Mouse (Mus musculus): ENCODE results near the gene Nolc1. TPM values are rescaled to one million over a fixed set of nuclear protein-coding genes. Genes with fewer than 3 reads are reported as not detected.

Nolc1 gene
- polyA plus RNA-seq, 1 experiment from 2014 or later = 22.5 TPM

- WGBS = 2% methylated on average over 11 of the region's 11 CpGs
- Histone ChIP-seq H3K4me2 (replicated peaks; ENCODE audit: low read depth, low read length) (peak overlapping the region; percentile 87), H3K4me1 (ENCODE audit: insufficient read depth, low read depth, low read length) (0 out of 2 replicates have a peak, but pooled peaks cover 7% of the 10 kb centered on the region), H3K4me3 (ENCODE audit: low read depth, low read length) (peak overlapping the region; percentile 55), H3K9me3 (ENCODE audit: low read length) (no peaks in the 10 kb centered on the region), H3K9ac (replicated peaks; ENCODE audit: low read depth) (no peak overlapping the region), H3K36me3 (ENCODE audit: insufficient read depth, low read length) (no peaks in the 10 kb centered on the region), H3K27ac (ENCODE audit: low read length) (no peak overlapping the region), H3K27me3 (replicated peaks; ENCODE audit: insufficient read depth, low read length) (no peaks in the 10 kb centered on the region)
- TF ChIP-seq EP300 (IDR thresholded peaks at IDR 0.05) (no peak), CTCF (IDR thresholded peaks at IDR 0.05) (peak; percentile 72)
- peak; percentile 91 for DNase-seq (ENCODE audit: low spot score)
- peak; percentile 76 for ATAC-seq
Observed at GRCm38 (mm10) chr19:46055752-46056387, 19.8 kb upstream of the Nolc1 start.

- H3K27me3 ChIP-seq (replicated peaks; ENCODE audit: insufficient read depth, low read length) = no peaks in the 10 kb centered on the region
- no peaks in the 10 kb centered on the region for H3K36me3 ChIP-seq (ENCODE audit: insufficient read depth, low read length)
- under 1% methylated on average over 51 of the region's 52 CpGs for WGBS
- H3K27ac ChIP-seq (ENCODE audit: low read length) = peak overlapping the region; percentile 92
- 0 out of 2 replicates have a peak, but pooled peaks cover 7% of the 10 kb centered on the region for H3K4me1 ChIP-seq (ENCODE audit: insufficient read depth, low read depth, low read length)
- H3K4me3 ChIP-seq (ENCODE audit: low read depth, low read length) = peak overlapping the region; percentile 55
- ATAC-seq = peak; percentile 97
- no peak for TF ChIP-seq CTCF (IDR thresholded peaks at IDR 0.05)
- TF ChIP-seq EP300 (IDR thresholded peaks at IDR 0.05) = no peak
- H3K9ac ChIP-seq (replicated peaks; ENCODE audit: low read depth) = peak overlapping the region; percentile 55
- peak; percentile 99 for DNase-seq (ENCODE audit: low spot score)
- peak overlapping the region; percentile 87 for H3K4me2 ChIP-seq (replicated peaks; ENCODE audit: low read depth, low read length)
- no peaks in the 10 kb centered on the region for H3K9me3 ChIP-seq (ENCODE audit: low read length)
Observed at GRCm38 (mm10) chr19:46056388-46056946, 19.2 kb upstream of the Nolc1 start.

- Histone ChIP-seq H3K36me3 (ENCODE audit: insufficient read depth, low read length) (0 out of 2 replicates have a peak, but pooled peaks cover 5% of the 10 kb centered on the region), H3K27ac (ENCODE audit: low read length) (peak overlapping the region; percentile 92), H3K27me3 (replicated peaks; ENCODE audit: insufficient read depth, low read length) (no peaks in the 10 kb centered on the region), H3K9me3 (ENCODE audit: low read length) (no peaks in the 10 kb centered on the region), H3K9ac (replicated peaks; ENCODE audit: low read depth) (peak overlapping the region; percentile 55), H3K4me2 (replicated peaks; ENCODE audit: low read depth, low read length) (peak overlapping the region; percentile 87), H3K4me1 (ENCODE audit: insufficient read depth, low read depth, low read length) (0 out of 2 replicates have a peak, but pooled peaks cover 7% of the 10 kb centered on the region), H3K4me3 (ENCODE audit: low read depth, low read length) (peak overlapping the region; percentile 55)
- WGBS = 2% methylated on average over 27 of the region's 42 CpGs
- TF ChIP-seq EP300 (IDR thresholded peaks at IDR 0.05) = peak; percentile 46
- TF ChIP-seq CTCF (IDR thresholded peaks at IDR 0.05) = peak; percentile 67
- ATAC-seq (peak; percentile 63), DNase-seq (ENCODE audit: low spot score) (peak; percentile 88)
Observed at GRCm38 (mm10) chr19:46056947-46057607, 18.6 kb upstream of the Nolc1 start.

- no peak for ATAC-seq
- H3K4me3 ChIP-seq (ENCODE audit: low read depth, low read length) = no peak overlapping the region
- TF ChIP-seq EP300 (IDR thresholded peaks at IDR 0.05) (no peak), CTCF (IDR thresholded peaks at IDR 0.05) (no peak)
Observed at GRCm38 (mm10) chr19:46058466-46058865, 17.2 kb upstream of the Nolc1 start.

GRCm38 (mm10) chr19:46060845-46061244 is 14.8 kb upstream of the Nolc1 start:
- Histone ChIP-seq H3K27ac (ENCODE audit: low read length) (no peak overlapping the region), H3K4me1 (ENCODE audit: insufficient read depth, low read depth, low read length) (0 out of 2 replicates have a peak, but pooled peaks cover 7% of the 10 kb centered on the region), H3K4me3 (ENCODE audit: low read depth, low read length) (no peak overlapping the region), H3K36me3 (ENCODE audit: insufficient read depth, low read length) (peaks cover 33% of the 10 kb centered on the region; the same call in 1 of the 2 replicates), H3K4me2 (replicated peaks; ENCODE audit: low read depth, low read length) (no peak overlapping the region), H3K9me3 (ENCODE audit: low read length) (no peaks in the 10 kb centered on the region), H3K27me3 (replicated peaks; ENCODE audit: insufficient read depth, low read length) (no peaks in the 10 kb centered on the region), H3K9ac (replicated peaks; ENCODE audit: low read depth) (no peak overlapping the region)
- WGBS = 57% methylated on average over 6 of the region's 6 CpGs
- ATAC-seq (no peak), DNase-seq (ENCODE audit: low spot score) (no peak)
- TF ChIP-seq CTCF (IDR thresholded peaks at IDR 0.05) (no peak), EP300 (IDR thresholded peaks at IDR 0.05) (no peak)

More at GRCm38 (mm10) chr19:46058466-46058865, 17.2 kb upstream of the Nolc1 start:
- H3K9ac ChIP-seq (replicated peaks; ENCODE audit: low read depth) = no peak overlapping the region
- H3K36me3 ChIP-seq (ENCODE audit: insufficient read depth, low read length) = peaks cover 16% of the 10 kb centered on the region; the same call in 1 of the 2 replicates
- H3K9me3 ChIP-seq (ENCODE audit: low read length) = no peaks in the 10 kb centered on the region
- 95% methylated on average over 7 of the region's 7 CpGs for WGBS
- H3K27me3 ChIP-seq (replicated peaks; ENCODE audit: insufficient read depth, low read length) = no peaks in the 10 kb centered on the region
- 0 out of 2 replicates have a peak, but pooled peaks cover 7% of the 10 kb centered on the region for H3K4me1 ChIP-seq (ENCODE audit: insufficient read depth, low read depth, low read length)
- H3K4me2 ChIP-seq (replicated peaks; ENCODE audit: low read depth, low read length) = no peak overlapping the region
- no peak for DNase-seq (ENCODE audit: low spot score)
- no peak overlapping the region for H3K27ac ChIP-seq (ENCODE audit: low read length)

GRCm38 (mm10) chr19:46068054-46068453 is 7.6 kb upstream of the Nolc1 start:
- WGBS = 77% methylated on average over 10 of the region's 10 CpGs
- no peak for TF ChIP-seq CTCF (IDR thresholded peaks at IDR 0.05)
- no peak for TF ChIP-seq EP300 (IDR thresholded peaks at IDR 0.05)
- Histone ChIP-seq H3K9me3 (ENCODE audit: low read length) (no peaks in the 10 kb centered on the region), H3K36me3 (ENCODE audit: insufficient read depth, low read length) (peaks cover 44% of the 10 kb centered on the region; the same call in 1 of the 2 replicates), H3K9ac (replicated peaks; ENCODE audit: low read depth) (no peak overlapping the region), H3K4me3 (ENCODE audit: low read depth, low read length) (no peak overlapping the region), H3K4me2 (replicated peaks; ENCODE audit: low read depth, low read length) (no peak overlapping the region), H3K27me3 (replicated peaks; ENCODE audit: insufficient read depth, low read length) (no peaks in the 10 kb centered on the region), H3K4me1 (ENCODE audit: insufficient read depth, low read depth, low read length) (no peaks in the 10 kb centered on the region), H3K27ac (ENCODE audit: low read length) (no peak overlapping the region)
- DNase-seq (ENCODE audit: low spot score) = no peak
- no peak for ATAC-seq

All from lung, postnatal 0 days (tissue).